Mouse (Mus musculus): ENCODE measurements around the gene Ankrd39.

GRCm38 (mm10) chr1:36563632-36564031 is 16.4 kb upstream of the Ankrd39 start:
- no peak for TF ChIP-seq CTCF (IDR thresholded peaks at IDR 0.05)
- no peak for TF ChIP-seq EP300 (IDR thresholded peaks at IDR 0.05)
